Mouse (Mus musculus) midbrain, embryonic 11.5 days (tissue): ENCODE results near the gene Snrk. TPM values are rescaled to one million over a fixed set of nuclear protein-coding genes. Genes with fewer than 3 reads are reported as not detected.

ENCODE experiments used
- ATAC-seq: fragments of 200-750 bp; cut with Nextera tagmentation; 2 replicates; pipeline ENCODE4 v1.8.0; 2017; ENCODE audit warnings: moderate TSS enrichment, moderate library complexity; ENCODE audit not compliant: low FRiP score
- DNase-seq: peaks from one replicate; pipeline ENCODE4 v3.0.0; 2015; ENCODE audit warnings: low spot score; ENCODE audit errors: missing footprints
- H3K27ac ChIP-seq: fragments of 300-500 bp; sonication (generic); 2 replicates; pipeline ENCODE4 v1.5.1; 2014; ENCODE audit warnings: low read depth, low read length
- H3K27me3 ChIP-seq: fragments of 300-500 bp; sonication (generic); 2 replicates; pipeline ENCODE4 v1.6.1; 2014; ENCODE audit warnings: mild to moderate bottlenecking, low read length, moderate library complexity, mixed read lengths; ENCODE audit not compliant: control insufficient read depth, insufficient read depth
- H3K36me3 ChIP-seq: fragments of 300-500 bp; sonication (generic); 2 replicates; pipeline ENCODE4 v1.6.1; 2014; ENCODE audit warnings: mild to moderate bottlenecking, low read length, moderate library complexity, mixed read lengths; ENCODE audit not compliant: control insufficient read depth, insufficient read depth
- H3K4me1 ChIP-seq: fragments of 300-500 bp; sonication (generic); 2 replicates; pipeline ENCODE4 v1.6.1; 2014; ENCODE audit warnings: low read length; ENCODE audit not compliant: control insufficient read depth, insufficient read depth
- H3K4me2 ChIP-seq: fragments of 300-500 bp; sonication (generic); 2 replicates; pipeline ENCODE4 v1.6.1; 2014; ENCODE audit warnings: mild to moderate bottlenecking, moderate library complexity
- H3K4me3 ChIP-seq: fragments of 300-500 bp; sonication (generic); 2 replicates; pipeline ENCODE4 v1.5.1; 2014; ENCODE audit warnings: low read depth, low read length
- H3K9ac ChIP-seq: fragments of 300-500 bp; sonication (generic); 2 replicates; pipeline ENCODE4 v1.6.1; 2014; ENCODE audit warnings: low read length
- H3K9me3 ChIP-seq: fragments of 300-500 bp; sonication (generic); 2 replicates; pipeline ENCODE4 v1.6.1; 2016; ENCODE audit warnings: low read length; ENCODE audit not compliant: control insufficient read depth
- WGBS: fragments of 180-500 bp; shearing (Covaris S2); extraction: QIAGEN DNeasy Blood & Tissue Kit; methylation state at CpG from one replicate; pipeline ENCODE4 v1.1.7; 2014; 5-methylcytosine and 5-hydroxymethylcytosine counted together
- polyA plus RNA-seq: library from polyadenylated mRNA; unstranded; fragments of >200 nt; fragmentation: Nextera tagmentation; extraction: Ambion mirVana; gene quantifications from 2 replicates; pipeline ENCODE4 v1.2.1, GENCODE M21; 2014

Snrk gene
- 24.9 and 26.1 TPM in 2 replicates for polyA plus RNA-seq

- Histone ChIP-seq H3K27ac (peak within 1 kb of the TSS; percentile 60), H3K4me2 (peak within 1 kb of the TSS; percentile 78), H3K4me3 (peak within 1 kb of the TSS; percentile 87), H3K27me3 (no peaks in the 10 kb centered on the region), H3K9ac (peak within 1 kb of the TSS; percentile 88), H3K9me3 (no peaks in the 10 kb centered on the region), H3K4me1 (peaks cover 4% of the 10 kb centered on the region; the same call in 1 of the 2 replicates), H3K36me3 (no peaks in the 10 kb centered on the region)
- peak; percentile 99 for DNase-seq
- ATAC-seq: peak; percentile 97
- under 1% methylated on average over 60 of the region's 67 CpGs for WGBS
Measured at GRCm38 (mm10) chr9:122117112-122117616, at the start of gene Snrk. Snrk (plus strand) TSS chr9:122117266.

DNA sequence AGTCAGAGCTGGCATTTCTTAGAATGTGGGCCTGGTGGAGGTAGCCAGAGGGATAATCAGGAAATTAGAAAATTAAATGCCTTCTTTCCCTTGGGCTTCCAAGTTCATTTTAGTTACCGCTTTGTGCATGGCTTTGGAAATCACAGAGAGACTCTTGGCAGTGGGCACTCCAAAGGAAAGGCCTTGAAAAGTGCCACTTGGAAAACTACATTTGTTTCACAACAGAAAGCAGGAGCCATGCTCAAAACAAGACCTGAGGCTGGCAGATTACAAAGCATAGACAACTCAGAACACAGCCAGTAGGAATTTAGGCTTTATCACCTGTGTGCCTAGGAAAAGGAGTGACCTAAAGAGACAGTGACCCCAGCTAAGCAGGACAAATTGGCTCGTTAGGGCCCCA, 49.4 kb upstream of the Snrk start:
- WGBS: 82% methylated on average over 2 of the region's 2 CpGs
- Histone ChIP-seq H3K4me3 (no peak overlapping the region), H3K9ac (no peak overlapping the region), H3K27me3 (no peaks in the 10 kb centered on the region), H3K36me3 (no peaks in the 10 kb centered on the region), H3K4me1 (no peaks in the 10 kb centered on the region), H3K27ac (no peak overlapping the region), H3K9me3 (no peaks in the 10 kb centered on the region), H3K4me2 (no peak overlapping the region)
- no peak for ATAC-seq
- no peak for DNase-seq

DNA sequence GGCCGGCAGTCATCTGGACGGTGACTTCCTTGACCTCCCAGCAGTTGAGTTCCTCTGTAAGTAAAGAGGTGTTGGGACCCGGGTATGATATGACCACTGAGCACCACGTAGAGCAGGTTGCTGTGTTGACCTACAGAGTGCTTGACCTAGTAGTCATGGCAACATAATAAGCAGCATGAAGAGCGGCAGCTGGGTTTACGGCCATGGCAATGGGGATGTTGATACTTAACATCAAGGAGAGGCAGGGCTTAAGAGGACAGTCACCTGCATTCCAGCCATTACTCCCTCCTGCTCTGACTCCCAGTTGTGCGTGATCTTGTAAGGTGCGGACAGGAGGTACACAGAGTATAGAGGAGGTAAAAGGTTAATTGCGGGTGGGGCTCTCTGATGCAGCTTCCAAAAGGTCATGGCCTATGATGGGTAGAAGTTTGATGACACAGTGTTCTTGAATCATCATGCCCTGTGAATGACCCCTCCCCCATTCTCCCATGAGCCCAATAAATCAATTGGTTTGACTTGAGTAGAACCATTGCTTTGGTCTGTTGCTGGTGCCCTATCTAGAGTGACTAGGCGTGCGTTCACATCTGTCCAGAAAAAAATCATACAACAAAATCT, 47.4 kb upstream of the Snrk start:
- no peak overlapping the region for H3K4me2 ChIP-seq
- DNase-seq (no peak), ATAC-seq (no peak)
- no peak overlapping the region for H3K4me3 ChIP-seq
- H3K4me1 ChIP-seq: no peaks in the 10 kb centered on the region
- H3K36me3 ChIP-seq: no peaks in the 10 kb centered on the region
- H3K27me3 ChIP-seq: no peaks in the 10 kb centered on the region
- 82% methylated on average over 11 of the region's 11 CpGs for WGBS
- H3K9me3 ChIP-seq: no peaks in the 10 kb centered on the region
- H3K27ac ChIP-seq: no peak overlapping the region
- no peak overlapping the region for H3K9ac ChIP-seq

GRCm38 (mm10) chr9:122073980-122074379, 43.1 kb upstream of the Snrk start:
- Histone ChIP-seq H3K4me2 (no peak overlapping the region), H3K27ac (no peak overlapping the region), H3K36me3 (no peaks in the 10 kb centered on the region), H3K4me3 (no peak overlapping the region), H3K4me1 (no peaks in the 10 kb centered on the region; the same call in 1 of the 2 replicates), H3K27me3 (no peaks in the 10 kb centered on the region), H3K9ac (no peak overlapping the region), H3K9me3 (no peaks in the 10 kb centered on the region)
- no peak for ATAC-seq
- 61% methylated on average over 2 of the region's 2 CpGs for WGBS
- no peak for DNase-seq

GRCm38 (mm10) chr9:122074575-122074974, 42.5 kb upstream of the Snrk start:
- Histone ChIP-seq H3K4me1 (peaks cover 4% of the 10 kb centered on the region), H3K4me3 (no peak overlapping the region), H3K9ac (no peak overlapping the region), H3K27ac (no peak overlapping the region), H3K4me2 (no peak overlapping the region), H3K9me3 (no peaks in the 10 kb centered on the region), H3K36me3 (no peaks in the 10 kb centered on the region), H3K27me3 (no peaks in the 10 kb centered on the region)
- no peak for ATAC-seq
- DNase-seq: no peak
- 93% methylated on average over 13 of the region's 13 CpGs for WGBS

GRCm38 (mm10) chr9:122078456-122078855, 38.6 kb upstream of the Snrk start:
- Histone ChIP-seq H3K36me3 (no peaks in the 10 kb centered on the region), H3K27me3 (no peaks in the 10 kb centered on the region), H3K9me3 (no peaks in the 10 kb centered on the region), H3K4me3 (no peak overlapping the region), H3K27ac (no peak overlapping the region), H3K4me1 (peaks cover 4% of the 10 kb centered on the region), H3K9ac (no peak overlapping the region), H3K4me2 (no peak overlapping the region)
- no peak for DNase-seq
- ATAC-seq: no peak
- 84% methylated on average over 5 of the region's 5 CpGs for WGBS

- H3K27ac ChIP-seq: no peak overlapping the region
- no peaks in the 10 kb centered on the region for H3K9me3 ChIP-seq
- DNase-seq (no peak), ATAC-seq (no peak)
- H3K9ac ChIP-seq: no peak overlapping the region
- H3K27me3 ChIP-seq: no peaks in the 10 kb centered on the region
- no peaks in the 10 kb centered on the region for H3K36me3 ChIP-seq
- H3K4me1 ChIP-seq: peaks cover 4% of the 10 kb centered on the region
- no peak overlapping the region for H3K4me2 ChIP-seq
- WGBS: 76% methylated on average over 4 of the region's 4 CpGs
- H3K4me3 ChIP-seq: no peak overlapping the region
Measured at GRCm38 (mm10) chr9:122083698-122084097, 33.4 kb upstream of the Snrk start.

DNA sequence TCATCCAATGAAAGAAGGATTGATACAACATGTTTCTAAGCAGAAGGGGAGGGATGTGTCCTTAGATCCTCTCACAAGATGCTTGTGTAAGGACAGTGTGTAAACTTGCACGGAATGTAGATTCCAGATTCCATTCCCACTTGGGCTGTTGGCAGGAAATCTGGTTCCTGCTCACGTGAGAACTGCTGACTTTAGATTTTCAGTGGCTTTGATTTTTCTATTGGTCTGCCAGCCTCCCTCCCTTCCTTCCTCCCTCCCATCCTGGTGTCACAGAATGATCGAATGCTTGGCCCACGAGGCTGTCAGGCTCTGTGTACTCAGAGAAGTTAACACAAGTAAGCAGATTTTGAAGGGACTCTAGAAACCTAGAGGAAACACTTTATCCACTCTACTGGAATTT, 32.9 kb upstream of the Snrk start:
- H3K4me1 ChIP-seq: peaks cover 3% of the 10 kb centered on the region
- H3K36me3 ChIP-seq: no peaks in the 10 kb centered on the region
- H3K4me3 ChIP-seq: no peak overlapping the region
- no peak for ATAC-seq
- H3K9ac ChIP-seq: no peak overlapping the region
- DNase-seq: no peak
- no peak overlapping the region for H3K27ac ChIP-seq
- no peaks in the 10 kb centered on the region for H3K9me3 ChIP-seq
- WGBS: 77% methylated on average over 4 of the region's 4 CpGs
- H3K27me3 ChIP-seq: no peaks in the 10 kb centered on the region
- H3K4me2 ChIP-seq: no peak overlapping the region

DNA sequence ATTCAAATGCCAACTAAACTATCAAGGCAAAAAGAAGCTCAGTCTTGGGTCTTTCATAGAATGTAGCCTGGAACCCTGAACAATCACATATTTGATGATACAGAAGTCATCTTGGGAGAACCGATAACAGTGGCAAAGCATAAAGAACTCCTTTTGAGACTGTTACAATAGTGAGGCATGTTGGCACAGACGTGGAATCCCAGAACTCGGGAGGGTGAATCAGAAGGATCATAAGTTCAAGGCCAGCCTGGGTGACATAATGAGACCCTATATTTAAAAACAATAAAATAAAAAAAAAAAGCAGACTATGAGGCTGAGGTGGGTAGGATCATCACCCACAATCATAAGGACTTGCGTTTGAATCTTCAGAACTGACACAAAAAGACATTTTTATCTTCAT, 32.4 kb upstream of the Snrk start:
- no peak for DNase-seq
- Histone ChIP-seq H3K9me3 (no peaks in the 10 kb centered on the region), H3K4me2 (no peak overlapping the region), H3K9ac (no peak overlapping the region), H3K36me3 (no peaks in the 10 kb centered on the region), H3K4me1 (no peaks in the 10 kb centered on the region), H3K27me3 (no peaks in the 10 kb centered on the region), H3K4me3 (no peak overlapping the region), H3K27ac (no peak overlapping the region)
- WGBS: 89% methylated on average over 4 of the region's 4 CpGs
- ATAC-seq: no peak
